Mouse (Mus musculus): Measurements from ENCODE around the gene Tnfsf13.
A peak's percentile ranks its signal among the peaks of the same experiment; 100 is the strongest.

Tnfsf13 gene

DNA sequence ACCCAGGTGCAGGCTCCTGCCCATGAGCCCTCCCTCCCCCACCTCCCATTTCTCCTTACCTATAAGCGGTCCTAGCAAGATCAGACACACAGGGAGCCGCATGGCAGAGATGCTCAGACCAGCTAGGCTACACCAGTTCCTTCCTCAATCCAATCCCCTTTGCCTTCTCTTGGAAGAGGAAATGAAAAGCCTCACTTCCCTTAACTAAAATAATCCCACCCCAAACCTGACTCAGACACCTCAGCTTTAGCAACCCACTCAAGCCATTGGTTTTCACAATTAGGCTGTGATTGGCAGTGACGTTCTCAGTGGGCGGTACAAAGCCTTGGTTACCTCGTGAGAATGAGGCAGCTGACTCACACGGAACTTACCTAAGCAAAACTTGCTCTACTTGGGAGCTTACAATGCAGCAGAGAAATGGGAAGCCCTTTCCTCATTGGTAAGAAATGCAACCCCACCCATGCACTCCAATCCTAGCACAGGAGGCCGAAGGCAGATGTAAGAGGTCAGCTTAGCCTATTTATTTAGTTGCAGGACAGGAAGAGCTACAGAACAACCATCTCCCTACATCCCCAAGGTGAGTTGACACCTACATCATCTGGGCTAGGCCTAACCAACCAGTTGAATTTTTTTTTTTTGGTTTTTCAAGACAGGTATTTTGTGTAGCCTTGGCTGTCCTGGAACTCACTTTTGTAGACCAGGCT, 19.5 kb downstream of the Tnfsf13 start, which contains the start of gene Cd68:
TSS of gene Cd68 (minus strand) at position 193 of the 704 bp plus-strand sequence.
- H3K4me1 ChIP-seq (replicated peaks; ENCODE audit: low read depth, low read length), result peaks cover 72% of the 10 kb centered on the region
- peak within 1 kb of the TSS; percentile 56 for H3K4me3 ChIP-seq (replicated peaks; ENCODE audit: low read length)
- TF ChIP-seq NANOG (IDR thresholded peaks at IDR 0.05; ENCODE audit: borderline replicate concordance, low read length) (no peak; the same call in 1 of the 2 replicates), CTCF (conservative IDR thresholded peaks at IDR 0.05; ENCODE audit: low read length) (no peak), POU5F1 (IDR thresholded peaks at IDR 0.05; ENCODE audit: borderline replicate concordance, low read length) (no peak)
- H3K9me3 ChIP-seq (ENCODE audit: low read length), result no peaks in the 10 kb centered on the region
- peaks cover 71% of the 10 kb centered on the region for H3K36me3 ChIP-seq (ENCODE audit: insufficient read depth, low read length)
- H3K27me3 ChIP-seq (ENCODE audit: insufficient read depth, low read length), result no peaks in the 10 kb centered on the region

DNA sequence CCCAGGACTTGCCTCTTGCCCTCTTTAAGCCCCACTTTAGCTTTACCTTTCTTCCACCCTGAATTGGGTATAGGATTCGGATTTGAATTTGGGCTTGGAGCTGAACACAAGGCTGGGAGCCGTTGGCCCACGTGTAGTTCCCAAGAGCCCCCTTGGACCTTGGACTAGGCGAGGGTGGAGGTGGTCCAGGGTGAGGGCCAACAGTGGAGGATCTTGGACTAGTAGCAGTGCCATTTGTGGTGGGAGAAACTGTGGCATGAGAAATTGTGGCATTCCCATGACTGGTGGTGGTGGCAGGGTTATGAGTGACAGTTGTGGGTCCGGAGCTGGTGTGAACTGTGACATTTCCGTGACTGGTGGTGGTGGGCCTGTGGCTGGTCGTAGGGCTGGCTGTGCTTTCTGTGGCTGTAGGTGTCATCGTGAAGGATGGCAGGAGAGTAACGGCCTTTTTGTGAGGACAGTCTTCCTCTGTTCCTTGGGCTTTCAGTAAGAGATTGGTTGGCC, 20.1 kb downstream of the Tnfsf13 start:
- Histone ChIP-seq H3K4me1 (replicated peaks; ENCODE audit: low read depth, low read length) (peaks cover 78% of the 10 kb centered on the region), H3K36me3 (ENCODE audit: insufficient read depth, low read length) (peaks cover 70% of the 10 kb centered on the region), H3K9me3 (ENCODE audit: low read length) (no peaks in the 10 kb centered on the region), H3K4me3 (replicated peaks; ENCODE audit: low read length) (peak overlapping the region; percentile 56), H3K27me3 (ENCODE audit: insufficient read depth, low read length) (no peaks in the 10 kb centered on the region)
- no peak for TF ChIP-seq NANOG (IDR thresholded peaks at IDR 0.05; ENCODE audit: borderline replicate concordance, low read length)
- TF ChIP-seq POU5F1 (IDR thresholded peaks at IDR 0.05; ENCODE audit: borderline replicate concordance, low read length), result no peak
- TF ChIP-seq CTCF (conservative IDR thresholded peaks at IDR 0.05; ENCODE audit: low read length), result no peak

DNA sequence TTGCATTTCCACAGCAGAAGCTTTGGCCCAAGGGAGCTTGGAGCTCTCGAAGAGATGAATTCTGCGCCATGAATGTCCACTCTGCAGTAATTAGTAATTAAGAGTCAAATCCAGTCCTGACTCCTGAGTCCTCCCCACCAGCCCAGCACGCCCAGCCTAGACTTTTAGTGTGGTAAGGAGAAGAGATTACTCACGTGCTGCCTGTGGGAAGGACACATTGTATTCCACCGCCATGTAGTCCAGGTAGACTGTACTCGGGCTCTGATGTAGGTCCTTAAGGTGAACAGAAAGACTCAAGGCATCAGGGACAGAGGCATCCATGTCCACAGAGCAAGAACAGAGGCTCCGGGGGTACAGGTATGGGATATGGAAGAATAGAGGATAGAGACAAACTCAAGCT, 20.7 kb downstream of the Tnfsf13 start:
- Histone ChIP-seq H3K4me3 (replicated peaks; ENCODE audit: low read length) (0 out of 2 replicates have a peak overlapping the region, but pooled peaks have one; percentile 82), H3K4me1 (replicated peaks; ENCODE audit: low read depth, low read length) (peaks cover 80% of the 10 kb centered on the region), H3K36me3 (ENCODE audit: insufficient read depth, low read length) (peaks cover 70% of the 10 kb centered on the region), H3K27me3 (ENCODE audit: insufficient read depth, low read length) (no peaks in the 10 kb centered on the region), H3K9me3 (ENCODE audit: low read length) (no peaks in the 10 kb centered on the region)
- TF ChIP-seq NANOG (IDR thresholded peaks at IDR 0.05; ENCODE audit: borderline replicate concordance, low read length) (no peak), POU5F1 (IDR thresholded peaks at IDR 0.05; ENCODE audit: borderline replicate concordance, low read length) (no peak), CTCF (conservative IDR thresholded peaks at IDR 0.05; ENCODE audit: low read length) (no peak)

DNA sequence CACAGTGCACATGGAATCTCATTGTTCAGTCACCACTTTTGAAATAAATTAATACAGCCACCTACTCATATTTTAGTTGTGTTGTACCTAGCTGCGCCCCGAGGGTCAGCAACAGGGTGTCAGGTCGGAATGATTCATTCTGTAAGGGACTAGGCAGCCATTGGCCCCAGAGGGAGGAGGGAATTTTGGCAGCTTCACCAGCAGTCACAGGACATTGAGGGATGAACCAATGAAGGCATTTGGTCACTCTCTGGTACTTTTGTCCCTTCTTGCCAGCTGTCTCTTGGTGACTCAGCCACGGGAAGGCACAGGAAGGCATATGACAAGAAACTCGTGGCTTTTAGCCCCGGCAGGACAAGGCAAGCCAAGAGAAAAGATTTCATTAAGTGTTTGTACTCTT, 21.8 kb downstream of the Tnfsf13 start:
- H3K4me3 ChIP-seq (replicated peaks; ENCODE audit: low read length), result peak overlapping the region; percentile 82
- H3K36me3 ChIP-seq (ENCODE audit: insufficient read depth, low read length), result peaks cover 70% of the 10 kb centered on the region
- H3K4me1 ChIP-seq (replicated peaks; ENCODE audit: low read depth, low read length), result peaks cover 79% of the 10 kb centered on the region
- no peaks in the 10 kb centered on the region for H3K9me3 ChIP-seq (ENCODE audit: low read length)
- no peaks in the 10 kb centered on the region for H3K27me3 ChIP-seq (ENCODE audit: insufficient read depth, low read length)
- TF ChIP-seq NANOG (IDR thresholded peaks at IDR 0.05; ENCODE audit: borderline replicate concordance, low read length) (no peak), CTCF (conservative IDR thresholded peaks at IDR 0.05; ENCODE audit: low read length) (no peak), POU5F1 (IDR thresholded peaks at IDR 0.05; ENCODE audit: borderline replicate concordance, low read length) (no peak)

DNA sequence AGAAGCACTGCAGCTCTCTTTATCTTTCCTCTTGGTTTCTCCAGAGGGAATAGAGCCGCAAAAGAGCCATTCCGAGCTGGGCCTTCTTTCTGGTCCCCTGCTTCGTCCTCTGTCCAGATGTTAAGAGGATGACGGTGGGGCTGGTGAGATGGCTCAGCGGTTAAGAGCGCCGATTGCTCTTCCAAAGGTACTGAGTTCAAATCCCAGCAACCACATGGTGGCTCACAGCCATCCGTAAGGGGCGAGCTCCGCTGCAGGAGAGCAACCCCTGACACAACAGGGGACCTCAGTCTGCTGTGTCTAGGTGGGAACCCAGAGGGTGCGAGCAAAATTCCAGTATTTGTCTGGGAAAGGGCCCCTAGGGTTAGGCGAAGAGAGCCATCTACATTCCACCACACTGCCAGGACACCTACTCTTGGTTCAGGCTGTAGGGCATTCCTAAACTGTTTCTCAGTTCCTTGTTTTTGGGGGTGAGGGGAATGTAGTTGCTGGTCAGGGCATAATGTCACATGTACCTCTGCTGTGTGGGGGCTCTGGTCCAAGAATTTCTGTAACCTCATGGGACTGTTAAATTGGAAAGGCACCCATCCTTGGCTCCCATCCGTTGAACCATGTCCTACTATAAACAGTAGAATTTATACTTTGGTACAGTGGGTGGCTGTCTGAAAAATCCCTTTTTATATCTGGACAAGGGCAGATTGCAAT, 22.5 kb downstream of the Tnfsf13 start:
- Histone ChIP-seq H3K9me3 (ENCODE audit: low read length) (no peaks in the 10 kb centered on the region), H3K27me3 (ENCODE audit: insufficient read depth, low read length) (no peaks in the 10 kb centered on the region), H3K4me1 (replicated peaks; ENCODE audit: low read depth, low read length) (peaks cover 79% of the 10 kb centered on the region), H3K4me3 (replicated peaks; ENCODE audit: low read length) (peak overlapping the region; percentile 82), H3K36me3 (ENCODE audit: insufficient read depth, low read length) (peaks cover 70% of the 10 kb centered on the region)
- no peak for TF ChIP-seq NANOG (IDR thresholded peaks at IDR 0.05; ENCODE audit: borderline replicate concordance, low read length)

DNA sequence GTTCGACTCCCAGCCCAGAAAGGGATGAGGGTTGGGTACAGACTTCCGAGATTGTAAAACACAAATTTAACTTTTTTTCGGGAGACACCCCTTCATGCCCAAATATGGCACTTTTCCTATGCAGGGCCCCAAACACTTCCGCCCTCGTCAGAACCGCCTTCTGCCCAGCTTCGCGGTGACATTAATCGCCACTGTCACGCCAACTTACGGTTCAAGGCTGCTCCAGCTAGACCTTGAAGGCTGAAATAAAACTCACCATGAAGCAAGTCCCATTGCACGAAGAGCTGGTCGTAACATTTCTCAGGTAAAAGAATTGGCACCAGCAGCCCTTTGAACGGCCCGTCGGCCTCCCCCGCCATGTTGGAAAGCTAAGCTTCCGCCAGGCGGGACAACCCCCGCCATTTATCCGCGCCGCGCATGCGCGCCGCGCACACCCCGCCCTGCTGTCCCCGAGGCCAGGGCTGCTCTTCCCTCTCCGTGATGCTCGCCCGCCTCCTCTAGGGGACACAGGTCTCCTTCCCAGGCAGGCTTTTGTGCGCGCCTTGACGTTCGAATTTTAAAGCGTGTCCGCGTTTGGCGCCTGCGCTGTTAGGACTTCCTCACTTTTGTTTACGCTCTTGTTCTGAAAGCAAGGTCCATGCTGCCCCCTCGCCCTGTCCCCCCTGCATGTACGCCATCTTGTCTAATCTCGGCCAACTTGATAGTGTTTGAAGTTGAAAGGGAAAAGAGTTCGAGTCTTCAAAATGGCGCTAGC, 23.2 kb downstream of the Tnfsf13 start, which contains the start of gene Mpdu1:
TSS of gene Mpdu1 (minus strand) at position 430 of the 754 bp plus-strand sequence.
- Histone ChIP-seq H3K4me3 (replicated peaks; ENCODE audit: low read length) (peak within 1 kb of the TSS; percentile 82), H3K36me3 (ENCODE audit: insufficient read depth, low read length) (peaks cover 70% of the 10 kb centered on the region), H3K27me3 (ENCODE audit: insufficient read depth, low read length) (no peaks in the 10 kb centered on the region), H3K9me3 (ENCODE audit: low read length) (no peaks in the 10 kb centered on the region), H3K4me1 (replicated peaks; ENCODE audit: low read depth, low read length) (peaks cover 79% of the 10 kb centered on the region)
- TF ChIP-seq NANOG (IDR thresholded peaks at IDR 0.05; ENCODE audit: borderline replicate concordance, low read length) (no peak), POU5F1 (IDR thresholded peaks at IDR 0.05; ENCODE audit: borderline replicate concordance, low read length) (no peak), CTCF (conservative IDR thresholded peaks at IDR 0.05; ENCODE audit: low read length) (no peak)

DNA sequence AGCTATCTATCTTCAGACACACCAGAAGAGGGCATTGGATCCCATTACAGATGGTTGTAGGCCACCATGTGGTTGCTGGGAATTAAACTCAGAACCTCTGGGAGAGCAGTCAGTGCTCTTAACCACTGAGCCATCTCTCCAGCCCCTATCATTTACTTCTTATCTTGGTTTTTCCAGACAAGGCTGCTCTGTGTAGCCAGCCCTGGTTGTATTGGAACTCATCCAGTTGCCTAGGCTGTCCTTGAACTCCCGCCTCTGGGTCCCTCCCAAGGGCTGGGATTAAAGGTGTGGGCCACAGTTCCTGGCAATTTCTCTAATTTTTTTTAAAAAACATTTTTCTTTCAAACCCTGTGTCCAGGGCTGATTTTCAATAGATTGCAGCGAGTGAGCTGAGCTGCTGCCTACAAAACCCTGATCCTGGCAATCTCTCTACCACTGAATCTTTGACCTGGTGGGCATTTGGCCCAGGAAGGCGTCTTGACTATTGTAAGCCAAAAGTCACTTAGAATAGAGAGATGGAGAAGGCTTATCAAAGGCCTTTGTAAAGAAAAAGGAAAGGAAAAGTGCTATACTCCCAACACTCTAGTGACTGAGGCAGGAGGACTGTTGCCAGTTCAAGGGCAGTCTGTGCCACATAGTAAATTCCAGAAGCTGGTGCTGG, 24.2 kb downstream of the Tnfsf13 start:
- no peaks in the 10 kb centered on the region for H3K9me3 ChIP-seq (ENCODE audit: low read length)
- peaks cover 71% of the 10 kb centered on the region for H3K36me3 ChIP-seq (ENCODE audit: insufficient read depth, low read length)
- H3K4me3 ChIP-seq (replicated peaks; ENCODE audit: low read length), result peak overlapping the region; percentile 82
- peaks cover 85% of the 10 kb centered on the region for H3K4me1 ChIP-seq (replicated peaks; ENCODE audit: low read depth, low read length)
- no peaks in the 10 kb centered on the region for H3K27me3 ChIP-seq (ENCODE audit: insufficient read depth, low read length)
- TF ChIP-seq CTCF (conservative IDR thresholded peaks at IDR 0.05; ENCODE audit: low read length) (no peak), NANOG (IDR thresholded peaks at IDR 0.05; ENCODE audit: borderline replicate concordance, low read length) (no peak), POU5F1 (IDR thresholded peaks at IDR 0.05; ENCODE audit: borderline replicate concordance, low read length) (no peak)

Data from E14TG2a.4 (cell line).